Mouse (Mus musculus) forebrain, postnatal 0 days (tissue): ENCODE data around the gene A3galt2. TPM values are rescaled to one million over a fixed set of nuclear protein-coding genes. Genes with fewer than 3 reads are reported as not detected.

Experiments
- ATAC-seq: fragments of 200-750 bp; cut with Nextera tagmentation; 2 replicates; pipeline ENCODE4 v1.8.0; 2017; ENCODE audit warnings: mild to moderate bottlenecking, moderate library complexity
- DNase-seq: peaks from one replicate; pipeline ENCODE4 v3.0.0-alpha.2; 2015
- H3K27ac ChIP-seq: fragments of 300-500 bp; sonication (generic); 2 replicates; pipeline ENCODE4 v1.5.1; 2014; ENCODE audit warnings: low read depth, mild to moderate bottlenecking, antibody characterized with exemption, low read length, moderate library complexity, mixed read lengths
- H3K27me3 ChIP-seq: fragments of 300-500 bp; sonication (generic); 2 replicates; pipeline ENCODE4 v1.6.1; 2014; ENCODE audit warnings: mild to moderate bottlenecking, low read length, mixed read lengths; ENCODE audit not compliant: insufficient read depth
- H3K36me3 ChIP-seq: fragments of 300-500 bp; sonication (generic); 2 replicates; pipeline ENCODE4 v1.6.1; 2014; ENCODE audit warnings: mild to moderate bottlenecking, moderate library complexity; ENCODE audit not compliant: insufficient read depth
- H3K4me1 ChIP-seq: fragments of 300-500 bp; sonication (generic); 2 replicates; pipeline ENCODE4 v1.6.1; 2014; ENCODE audit warnings: antibody characterized with exemption; ENCODE audit not compliant: insufficient read depth
- H3K4me2 ChIP-seq: fragments of 300-500 bp; sonication (generic); 2 replicates; pipeline ENCODE4 v1.6.1; 2014; ENCODE audit warnings: low read depth, mild to moderate bottlenecking, moderate library complexity
- H3K4me3 ChIP-seq: fragments of 300-500 bp; sonication (generic); 2 replicates; pipeline ENCODE4 v1.5.1; 2014; ENCODE audit warnings: low read depth, low read length, mixed read lengths
- H3K9ac ChIP-seq: fragments of 300-500 bp; sonication (generic); 2 replicates; pipeline ENCODE4 v1.6.1; 2014; ENCODE audit warnings: mild to moderate bottlenecking
- H3K9me3 ChIP-seq: fragments of 300-500 bp; sonication (generic); 2 replicates; pipeline ENCODE4 v1.6.1; 2016; ENCODE audit warnings: low read length
- CTCF ChIP-seq: sonication (generic); IDR thresholded peaks from 2 replicates; pipeline ENCODE4 v1.5.1; 2016; ENCODE audit warnings: antibody characterized with exemption, control low read depth, low read depth
- WGBS: fragments of 180-500 bp; shearing (Covaris S2); extraction: QIAGEN DNeasy Blood & Tissue Kit; methylation state at CpG from one replicate; pipeline ENCODE4 v1.1.7; 2014; 5-methylcytosine and 5-hydroxymethylcytosine counted together
- polyA plus RNA-seq: library from polyadenylated mRNA; unstranded; fragments of >200 nt; fragmentation: Nextera tagmentation; extraction: Ambion mirVana; gene quantifications from 2 replicates; pipeline ENCODE4 v1.2.1, GENCODE M21; 2015
- total RNA-seq: library from RNA; depleted of rRNA; stranded (reverse); fragments of >200 nt; gene quantifications from 2 replicates; pipeline ENCODE4 v1.2.3, GENCODE M21; 2014

Gene A3galt2
- total and polyA plus RNA-seq, 2 experiments from 2014 or later, result 0.16 to 0.52 TPM

- H3K27me3 ChIP-seq, result no peaks in the 10 kb centered on the region
- peak; percentile 25; the same call in 1 of the 2 replicates for TF ChIP-seq CTCF
- peak overlapping the region; percentile 62 for H3K27ac ChIP-seq
- no peak overlapping the region for H3K4me3 ChIP-seq
- WGBS, result 9% methylated on average over 5 of the region's 5 CpGs
- no peaks in the 10 kb centered on the region for H3K9me3 ChIP-seq
- H3K36me3 ChIP-seq, result 0 out of 2 replicates have a peak, but pooled peaks cover 10% of the 10 kb centered on the region
- H3K9ac ChIP-seq, result no peak overlapping the region
- H3K4me1 ChIP-seq, result peaks cover 22% of the 10 kb centered on the region
- DNase-seq (peak; percentile 75), ATAC-seq (peak; percentile 34)
- H3K4me2 ChIP-seq, result no peak overlapping the region
These were observed 35.1 kb upstream of the A3galt2 start for GRCm38 (mm10) chr4:128720110-128720509.

- Histone ChIP-seq H3K4me2 (no peak overlapping the region), H3K4me1 (peaks cover 11% of the 10 kb centered on the region), H3K27me3 (no peaks in the 10 kb centered on the region), H3K9ac (no peak overlapping the region), H3K27ac (no peak overlapping the region), H3K36me3 (0 out of 2 replicates have a peak, but pooled peaks cover 10% of the 10 kb centered on the region), H3K4me3 (no peak overlapping the region), H3K9me3 (no peaks in the 10 kb centered on the region)
- DNase-seq, result no peak
- no peak for TF ChIP-seq CTCF
- WGBS, result 54% methylated on average over 9 of the region's 9 CpGs
- ATAC-seq, result no peak
These were observed 34.0 kb upstream of the A3galt2 start for GRCm38 (mm10) chr4:128721061-128721648.

- TF ChIP-seq CTCF, result no peak
- ATAC-seq (no peak), DNase-seq (no peak)
- H3K4me2 ChIP-seq, result no peak overlapping the region
- no peaks in the 10 kb centered on the region for H3K9me3 ChIP-seq
- H3K9ac ChIP-seq, result no peak overlapping the region
- 72% methylated on average over 4 of the region's 4 CpGs for WGBS
- H3K36me3 ChIP-seq, result 0 out of 2 replicates have a peak, but pooled peaks cover 10% of the 10 kb centered on the region
- peaks cover 9% of the 10 kb centered on the region for H3K4me1 ChIP-seq
- H3K27me3 ChIP-seq, result no peaks in the 10 kb centered on the region
- no peak overlapping the region for H3K27ac ChIP-seq
- no peak overlapping the region for H3K4me3 ChIP-seq
These were observed 33.4 kb upstream of the A3galt2 start for GRCm38 (mm10) chr4:128721761-128722160.

GRCm38 (mm10) chr4:128722932-128723331 is 32.2 kb upstream of the A3galt2 start:
- peaks cover 12% of the 10 kb centered on the region for H3K4me1 ChIP-seq
- ATAC-seq, result no peak
- 0 out of 2 replicates have a peak, but pooled peaks cover 6% of the 10 kb centered on the region for H3K36me3 ChIP-seq

GRCm38 (mm10) chr4:128723431-128723830 is 31.7 kb upstream of the A3galt2 start:
- 81% methylated on average over 13 of the region's 13 CpGs for WGBS
- H3K4me1 ChIP-seq, result peaks cover 12% of the 10 kb centered on the region
- no peak overlapping the region for H3K4me3 ChIP-seq
- no peaks in the 10 kb centered on the region for H3K9me3 ChIP-seq
- no peak overlapping the region for H3K4me2 ChIP-seq
- no peaks in the 10 kb centered on the region for H3K27me3 ChIP-seq
- H3K27ac ChIP-seq, result no peak overlapping the region
- ATAC-seq (no peak), DNase-seq (no peak)
- H3K9ac ChIP-seq, result no peak overlapping the region
- TF ChIP-seq CTCF, result no peak
- 0 out of 2 replicates have a peak, but pooled peaks cover 3% of the 10 kb centered on the region for H3K36me3 ChIP-seq

More at GRCm38 (mm10) chr4:128722932-128723331, 32.2 kb upstream of the A3galt2 start:
- no peaks in the 10 kb centered on the region for H3K27me3 ChIP-seq
- no peak for TF ChIP-seq CTCF
- H3K4me3 ChIP-seq, result no peak overlapping the region
- 83% methylated on average over 8 of the region's 8 CpGs for WGBS
- H3K27ac ChIP-seq, result no peak overlapping the region
- no peak overlapping the region for H3K9ac ChIP-seq
- no peak for DNase-seq
- H3K4me2 ChIP-seq, result no peak overlapping the region
- H3K9me3 ChIP-seq, result no peaks in the 10 kb centered on the region

GRCm38 (mm10) chr4:128724059-128724458 is 31.1 kb upstream of the A3galt2 start:
- WGBS, result 56% methylated on average over 7 of the region's 7 CpGs
- Histone ChIP-seq H3K9ac (no peak overlapping the region), H3K4me1 (peaks cover 12% of the 10 kb centered on the region), H3K4me3 (no peak overlapping the region), H3K27me3 (no peaks in the 10 kb centered on the region), H3K36me3 (0 out of 2 replicates have a peak, but pooled peaks cover 3% of the 10 kb centered on the region), H3K4me2 (no peak overlapping the region), H3K27ac (no peak overlapping the region), H3K9me3 (no peaks in the 10 kb centered on the region)
- TF ChIP-seq CTCF, result no peak
- DNase-seq (no peak), ATAC-seq (no peak)

- no peak for TF ChIP-seq CTCF
- Histone ChIP-seq H3K4me1 (peaks cover 26% of the 10 kb centered on the region), H3K27me3 (no peaks in the 10 kb centered on the region), H3K4me2 (peak overlapping the region; percentile 85), H3K27ac (peak overlapping the region; percentile 97), H3K9ac (peak overlapping the region; percentile 98), H3K4me3 (peak overlapping the region; percentile 99), H3K36me3 (0 out of 2 replicates have a peak, but pooled peaks cover 10% of the 10 kb centered on the region), H3K9me3 (no peaks in the 10 kb centered on the region)
- WGBS, result 4% methylated on average over 56 of the region's 68 CpGs
- DNase-seq (peak; percentile 90), ATAC-seq (peak; percentile 90)
These were observed 28.0 kb upstream of the A3galt2 start for GRCm38 (mm10) chr4:128727019-128727720.
